Mouse (Mus musculus): ENCODE results near the gene Gtf2b. TPM values are rescaled to one million over a fixed set of nuclear protein-coding genes. Genes with fewer than 3 reads are reported as not detected.

Gtf2b gene
- polyA plus RNA-seq, 1 experiment, result 46.8 TPM

DNA sequence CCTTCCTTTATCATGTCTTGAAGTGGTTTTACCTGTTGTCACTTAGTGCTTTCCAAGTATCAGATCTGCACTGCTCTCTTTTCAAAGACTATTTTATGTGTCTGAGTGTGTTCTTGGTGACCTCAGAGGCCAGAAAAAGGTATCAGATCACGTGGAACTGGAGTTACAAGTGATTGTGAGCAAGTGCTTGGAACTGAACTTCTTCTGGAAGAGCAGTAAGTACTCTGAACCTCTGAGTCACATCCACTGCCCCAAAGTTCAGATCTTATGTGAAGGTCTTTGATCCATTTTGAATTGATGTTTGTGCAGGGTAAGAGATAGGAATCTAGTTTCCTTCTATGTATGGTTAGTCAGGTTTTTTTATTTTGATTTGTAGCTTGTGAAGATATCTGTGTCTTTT is 5.7 kb downstream of the Gtf2b start:
- Histone ChIP-seq H3K27ac (ENCODE audit: insufficient read depth, low read length) (no peak overlapping the region), H3K4me1 (ENCODE audit: control insufficient read depth, insufficient read depth, low read length) (no peaks in the 10 kb centered on the region), H3K4me3 (replicated peaks; ENCODE audit: insufficient read depth, low read depth, low read length) (no peak overlapping the region), H3K27me3 (ENCODE audit: control insufficient read depth, insufficient read depth, low read length) (no peaks in the 10 kb centered on the region)
- no peak for TF ChIP-seq POLR2A (IDR thresholded peaks at IDR 0.05; ENCODE audit: borderline replicate concordance, insufficient read depth, low read length)
- no peak for TF ChIP-seq CTCF (IDR thresholded peaks at IDR 0.05; ENCODE audit: borderline replicate concordance, insufficient read depth, low read depth, low read length)
- no peak for DNase-seq
- 70% methylated on average over 1 of the region's 1 CpGs for WGBS

DNA sequence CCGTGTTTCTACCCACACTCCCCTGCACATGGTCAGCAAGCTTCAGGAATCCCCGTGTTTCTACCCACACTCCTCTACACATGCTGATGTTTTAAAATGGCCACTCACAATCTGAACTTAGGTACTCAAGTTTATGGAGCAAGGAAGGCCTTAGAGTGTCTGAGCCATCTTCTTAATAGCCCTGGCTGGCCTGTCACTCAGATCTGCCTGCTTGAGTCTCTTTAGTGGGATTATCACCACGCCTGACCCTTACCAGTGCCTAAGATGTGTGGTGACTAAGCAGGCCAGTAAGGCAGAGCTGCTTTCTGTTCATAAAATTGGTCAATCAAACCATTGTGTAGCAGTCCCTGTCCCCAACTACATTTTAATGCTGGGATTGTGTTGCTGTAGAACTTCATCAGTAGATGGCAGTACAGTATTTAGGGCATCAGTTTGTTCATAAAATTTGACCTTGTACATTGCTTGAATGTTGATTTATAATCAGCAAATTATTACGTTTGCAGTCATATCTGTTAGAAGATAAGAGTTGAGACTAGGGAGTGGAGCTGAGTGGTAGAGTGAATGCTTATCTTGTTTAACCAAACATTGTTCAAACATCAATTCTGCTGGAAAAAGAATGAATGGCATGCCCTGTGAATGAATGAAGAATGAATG is 8.8 kb downstream of the Gtf2b start:
- TF ChIP-seq POLR2A (IDR thresholded peaks at IDR 0.05; ENCODE audit: borderline replicate concordance, insufficient read depth, low read length) (no peak), CTCF (IDR thresholded peaks at IDR 0.05; ENCODE audit: borderline replicate concordance, insufficient read depth, low read depth, low read length) (no peak)
- H3K27me3 ChIP-seq (ENCODE audit: control insufficient read depth, insufficient read depth, low read length), result no peaks in the 10 kb centered on the region
- no peak overlapping the region for H3K4me3 ChIP-seq (replicated peaks; ENCODE audit: insufficient read depth, low read depth, low read length)
- WGBS, result 83% methylated on average over 4 of the region's 4 CpGs
- H3K4me1 ChIP-seq (ENCODE audit: control insufficient read depth, insufficient read depth, low read length), result no peaks in the 10 kb centered on the region
- DNase-seq, result no peak
- no peak overlapping the region for H3K27ac ChIP-seq (ENCODE audit: insufficient read depth, low read length)

DNA sequence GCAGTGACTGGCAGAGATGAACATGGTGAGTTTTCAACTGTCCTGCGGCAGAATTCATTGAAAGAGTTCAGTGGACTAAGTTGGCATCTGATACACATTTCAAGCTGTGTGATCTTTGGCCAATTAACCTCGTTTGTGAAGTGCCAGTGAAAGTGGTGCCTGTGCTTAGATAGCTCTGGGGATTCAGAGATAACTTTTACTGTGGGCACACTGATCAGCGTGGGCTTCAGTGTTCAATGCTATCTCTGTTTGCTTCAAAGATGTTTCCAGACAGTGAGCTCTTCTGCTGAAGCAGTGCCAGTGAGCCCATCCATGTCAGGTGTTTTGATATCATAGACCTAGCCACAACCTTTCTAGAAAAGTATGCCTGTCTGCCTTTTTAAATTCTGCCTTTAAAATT is 12.4 kb downstream of the Gtf2b start:
- Histone ChIP-seq H3K4me1 (ENCODE audit: control insufficient read depth, insufficient read depth, low read length) (no peaks in the 10 kb centered on the region), H3K4me3 (replicated peaks; ENCODE audit: insufficient read depth, low read depth, low read length) (no peak overlapping the region), H3K27ac (ENCODE audit: insufficient read depth, low read length) (no peak overlapping the region), H3K27me3 (ENCODE audit: control insufficient read depth, insufficient read depth, low read length) (no peaks in the 10 kb centered on the region)
- WGBS, result 30% methylated on average over 3 of the region's 3 CpGs
- no peak for TF ChIP-seq CTCF (IDR thresholded peaks at IDR 0.05; ENCODE audit: borderline replicate concordance, insufficient read depth, low read depth, low read length)
- no peak for TF ChIP-seq POLR2A (IDR thresholded peaks at IDR 0.05; ENCODE audit: borderline replicate concordance, insufficient read depth, low read length)
- DNase-seq, result no peak

DNA sequence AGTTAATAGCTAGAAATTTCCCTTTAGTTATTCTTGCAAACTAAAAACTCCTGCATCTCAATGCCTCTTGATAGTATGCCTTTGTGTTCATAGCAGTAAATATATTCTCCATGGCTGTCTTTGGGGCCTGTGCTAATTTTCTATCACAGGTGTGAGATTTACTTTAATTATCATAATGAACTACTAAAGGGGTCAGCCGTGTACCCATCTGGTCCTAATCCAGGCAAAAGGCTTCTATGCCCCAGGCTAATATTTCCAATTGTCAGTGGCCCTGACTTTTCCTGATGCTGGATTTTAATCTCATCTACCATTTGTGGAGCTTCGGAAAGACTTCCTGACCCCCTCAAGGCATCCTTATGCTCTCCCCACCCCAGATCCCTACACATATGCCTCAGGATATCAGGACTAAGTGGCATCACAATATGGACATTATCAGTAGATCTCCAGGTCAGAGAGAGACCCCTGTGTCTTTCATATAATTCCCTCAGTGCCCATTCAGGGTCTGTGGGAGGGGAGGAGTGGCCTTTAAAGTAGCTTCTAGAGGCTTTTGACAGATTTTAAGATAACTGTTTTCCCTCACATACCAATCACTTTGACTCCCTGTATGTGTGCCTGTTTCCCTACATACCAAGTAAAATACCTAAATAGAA is 21.7 kb downstream of the Gtf2b start:
- H3K4me1 ChIP-seq (ENCODE audit: control insufficient read depth, insufficient read depth, low read length), result no peaks in the 10 kb centered on the region
- no peaks in the 10 kb centered on the region for H3K27me3 ChIP-seq (ENCODE audit: control insufficient read depth, insufficient read depth, low read length)
- H3K27ac ChIP-seq (ENCODE audit: insufficient read depth, low read length), result no peak overlapping the region
- 73% methylated on average over 2 of the region's 2 CpGs for WGBS
- H3K4me3 ChIP-seq (replicated peaks; ENCODE audit: insufficient read depth, low read depth, low read length), result no peak overlapping the region
- no peak for DNase-seq
- TF ChIP-seq POLR2A (IDR thresholded peaks at IDR 0.05; ENCODE audit: borderline replicate concordance, insufficient read depth, low read length), result no peak
- TF ChIP-seq CTCF (IDR thresholded peaks at IDR 0.05; ENCODE audit: borderline replicate concordance, insufficient read depth, low read depth, low read length), result no peak

DNA sequence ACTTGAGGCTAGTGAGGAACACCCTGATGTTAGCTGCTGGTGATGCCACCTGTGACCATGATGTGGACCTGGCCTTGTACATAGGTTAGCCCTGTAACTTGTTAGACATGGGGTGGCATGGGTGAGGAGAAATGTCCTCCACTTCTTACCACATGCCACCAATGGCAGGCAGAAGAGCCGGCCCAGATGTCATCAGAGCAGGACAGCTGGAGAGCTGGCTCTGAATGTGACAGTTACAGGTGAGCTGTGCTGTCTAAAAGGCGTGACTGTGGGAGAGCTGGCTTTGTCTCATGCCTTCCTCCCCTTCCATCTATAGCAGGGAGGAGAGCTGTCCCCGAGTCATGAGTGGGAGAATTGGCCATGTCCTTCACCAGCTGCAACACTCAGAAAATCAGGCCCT is 30.7 kb downstream of the Gtf2b start:
- Histone ChIP-seq H3K4me3 (replicated peaks; ENCODE audit: insufficient read depth, low read depth, low read length) (no peak overlapping the region), H3K27ac (ENCODE audit: insufficient read depth, low read length) (no peak overlapping the region), H3K27me3 (ENCODE audit: control insufficient read depth, insufficient read depth, low read length) (no peaks in the 10 kb centered on the region), H3K4me1 (ENCODE audit: control insufficient read depth, insufficient read depth, low read length) (no peaks in the 10 kb centered on the region)
- no peak for TF ChIP-seq POLR2A (IDR thresholded peaks at IDR 0.05; ENCODE audit: borderline replicate concordance, insufficient read depth, low read length)
- TF ChIP-seq CTCF (IDR thresholded peaks at IDR 0.05; ENCODE audit: borderline replicate concordance, insufficient read depth, low read depth, low read length), result no peak
- DNase-seq, result no peak
- 80% methylated on average over 3 of the region's 3 CpGs for WGBS

DNA sequence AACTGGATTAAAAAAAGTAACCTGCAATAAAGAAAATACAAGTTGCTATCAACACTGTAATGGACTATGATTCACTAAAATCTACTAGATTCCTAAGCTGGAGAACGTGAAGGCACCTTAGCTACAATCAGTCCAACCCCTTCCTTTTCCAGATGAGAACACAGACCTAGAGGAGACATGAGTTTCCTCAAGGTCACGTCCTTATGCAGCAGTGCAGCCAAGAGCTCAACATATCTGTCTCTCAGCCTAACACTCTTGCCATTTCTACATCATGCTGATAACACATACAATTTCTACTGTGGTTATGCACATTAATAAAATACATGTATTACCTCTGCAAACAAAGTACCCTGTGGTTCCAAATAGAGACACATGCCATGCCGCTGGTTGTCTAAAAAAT is 46.7 kb downstream of the Gtf2b start:
- DNase-seq, result no peak
- WGBS, result 91% methylated on average over 3 of the region's 3 CpGs
- no peaks in the 10 kb centered on the region for H3K27me3 ChIP-seq (ENCODE audit: control insufficient read depth, insufficient read depth, low read length)
- H3K27ac ChIP-seq (ENCODE audit: insufficient read depth, low read length), result no peak overlapping the region
- H3K4me1 ChIP-seq (ENCODE audit: control insufficient read depth, insufficient read depth, low read length), result no peaks in the 10 kb centered on the region
- H3K4me3 ChIP-seq (replicated peaks; ENCODE audit: insufficient read depth, low read depth, low read length), result no peak overlapping the region
- TF ChIP-seq POLR2A (IDR thresholded peaks at IDR 0.05; ENCODE audit: borderline replicate concordance, insufficient read depth, low read length) (no peak), CTCF (IDR thresholded peaks at IDR 0.05; ENCODE audit: borderline replicate concordance, insufficient read depth, low read depth, low read length) (no peak)

DNA sequence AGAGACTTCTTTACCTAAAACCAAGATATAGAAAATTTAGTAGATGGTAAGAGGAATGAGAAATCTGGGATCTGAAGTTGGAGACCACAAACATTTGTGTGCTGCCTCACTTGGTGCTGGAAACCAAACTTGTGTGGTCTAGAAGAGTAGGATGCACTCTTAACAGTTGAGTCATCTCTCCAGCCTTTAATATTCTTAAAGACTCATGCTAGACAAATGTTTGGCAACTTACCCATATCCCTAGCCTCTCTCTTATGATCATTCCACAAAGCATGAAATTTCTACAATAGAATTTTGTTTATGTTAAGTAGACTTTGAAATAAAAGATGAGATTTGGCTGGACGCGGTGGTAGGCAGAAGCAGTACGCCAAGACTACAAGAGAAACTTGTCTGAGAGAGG is 52.7 kb downstream of the Gtf2b start:
- 93% methylated on average over 3 of the region's 3 CpGs for WGBS
- TF ChIP-seq POLR2A (IDR thresholded peaks at IDR 0.05; ENCODE audit: borderline replicate concordance, insufficient read depth, low read length), result no peak
- TF ChIP-seq CTCF (IDR thresholded peaks at IDR 0.05; ENCODE audit: borderline replicate concordance, insufficient read depth, low read depth, low read length), result no peak
- DNase-seq, result no peak
- Histone ChIP-seq H3K27me3 (ENCODE audit: control insufficient read depth, insufficient read depth, low read length) (no peaks in the 10 kb centered on the region), H3K4me1 (ENCODE audit: control insufficient read depth, insufficient read depth, low read length) (no peaks in the 10 kb centered on the region), H3K27ac (ENCODE audit: insufficient read depth, low read length) (no peak overlapping the region), H3K4me3 (replicated peaks; ENCODE audit: insufficient read depth, low read depth, low read length) (no peak overlapping the region)

DNA sequence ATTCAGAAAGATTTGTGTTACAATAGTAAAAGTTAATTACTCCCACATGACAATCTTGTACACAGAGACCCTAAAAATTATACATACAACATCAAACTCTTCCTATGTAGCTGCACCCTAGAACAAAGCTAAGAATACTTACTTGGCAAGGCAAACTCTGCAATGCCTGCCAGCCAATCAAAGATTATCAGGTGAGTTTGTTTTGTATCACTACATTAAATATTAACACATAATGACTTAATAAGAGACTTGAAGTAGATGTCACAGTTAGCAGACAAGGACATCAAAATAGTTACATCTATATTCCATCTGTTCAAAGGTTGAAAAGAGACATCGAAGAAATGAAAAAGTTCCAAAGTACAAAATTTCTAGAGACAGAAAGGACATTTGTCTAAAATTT is 58.8 kb downstream of the Gtf2b start:
- Histone ChIP-seq H3K27ac (ENCODE audit: insufficient read depth, low read length) (no peak overlapping the region), H3K27me3 (ENCODE audit: control insufficient read depth, insufficient read depth, low read length) (no peaks in the 10 kb centered on the region), H3K4me1 (ENCODE audit: control insufficient read depth, insufficient read depth, low read length) (no peaks in the 10 kb centered on the region), H3K4me3 (replicated peaks; ENCODE audit: insufficient read depth, low read depth, low read length) (no peak overlapping the region)
- TF ChIP-seq CTCF (IDR thresholded peaks at IDR 0.05; ENCODE audit: borderline replicate concordance, insufficient read depth, low read depth, low read length) (no peak), POLR2A (IDR thresholded peaks at IDR 0.05; ENCODE audit: borderline replicate concordance, insufficient read depth, low read length) (no peak)
- 92% methylated on average over 1 of the region's 1 CpGs for WGBS
- DNase-seq, result no peak
